ENCODE assay signal across 13 mouse cellular contexts in genomic region chr6:148395272-148395671, GRCm38 (mm10). TPM values are rescaled to one million over a fixed set of nuclear protein-coding genes. Genes with fewer than 3 reads are reported as not detected.
A peak's percentile ranks its signal among the peaks of the same experiment; 100 is the strongest.
DNase-seq lines count a peak whose midpoint lies in the region; ATAC-seq and TF ChIP-seq lines count a peak whose summit lies in the region.
"Had no signal": no experiment of that assay in that cellular context is flagged by ENCODE, and none has a peak within 500 bp of the region (broad histone marks: within the 10 kb centered on the region; RNA-seq: fewer than 3 reads in every experiment).

No protein-coding gene starts in this region.

- H3K9me3 ChIP-seq in CH12.LX (replicated peaks; ENCODE audit: low read length) (no peaks in the 10 kb centered on the region), MEL (replicated peaks; ENCODE audit: insufficient read depth, low read length) (no peaks in the 10 kb centered on the region)
- no peaks in the 10 kb centered on the region for H3K9me3 ChIP-seq in kidney, embryonic 14.5 days (ENCODE audit: control insufficient read depth, low read length)
- H3K9me3 ChIP-seq: G1E; limb, embryonic 12.5 days; lung, embryonic 15.5 days had no signal

- TF ChIP-seq RAD21 in CH12.LX (IDR thresholded peaks at IDR 0.05; ENCODE audit: low read depth, low read length) (peak; percentile 55), MEL (IDR thresholded peaks at IDR 0.05; ENCODE audit: low read depth, low read length) (peak; percentile 35)

- H3K9ac ChIP-seq in CH12.LX (ENCODE audit: insufficient read depth, low read depth), result no peak overlapping the region
- H3K9ac ChIP-seq in MEL (ENCODE audit: control insufficient read depth, low read depth, low read length, poor library complexity, severe bottlenecking), result no peak overlapping the region
- no peak overlapping the region for H3K9ac ChIP-seq in kidney, embryonic 14.5 days (ENCODE audit: low read depth, low read length)
- H3K9ac ChIP-seq: limb, embryonic 12.5 days; lung, embryonic 15.5 days had no signal

- in situ Hi-C loops in CH12.LX (cut with MboI; ENCODE audit: low pct_ligation_motif_present, low pct_unique_long_range_greater_than_20kb, low sequenced_read_pairs), result no loop called here

- no peaks in the 10 kb centered on the region for H3K36me3 ChIP-seq in CH12.LX (replicated peaks in 1 of 2; ENCODE audit: control insufficient read depth in 1 of 2, insufficient read depth in 1 of 2, low read length in 1 of 2)
- H3K36me3 ChIP-seq in MEL (ENCODE audit: control insufficient read depth in 1 of 2, insufficient read depth in 2 of 2, low read length in 2 of 2), result no peaks in the 10 kb centered on the region
- H3K36me3 ChIP-seq in kidney, embryonic 14.5 days (ENCODE audit: control insufficient read depth, insufficient read depth, low read length), result no peaks in the 10 kb centered on the region
- H3K36me3 ChIP-seq: G1E; limb, embryonic 12.5 days; lung, embryonic 15.5 days had no signal

- H3K4me2 ChIP-seq in CH12.LX (ENCODE audit: insufficient read depth, low read depth, poor library complexity, severe bottlenecking), result no peak overlapping the region
- no peak overlapping the region for H3K4me2 ChIP-seq in kidney, embryonic 14.5 days (replicated peaks; ENCODE audit: low read depth, low read length)
- H3K4me2 ChIP-seq: limb, embryonic 12.5 days; lung, embryonic 15.5 days; midbrain, embryonic 11.5 days had no signal

- no peak for ATAC-seq in kidney, embryonic 14.5 days (ENCODE audit: low FRiP score, low TSS enrichment)

- H3K27ac ChIP-seq in left cerebral cortex, adult 2 months, result no peak overlapping the region
- H3K27ac ChIP-seq in CH12.LX (ENCODE audit: insufficient read depth, low read depth) (no peak overlapping the region), MEL (ENCODE audit: control insufficient read depth, low read depth, low read length) (no peak overlapping the region)
- no peak overlapping the region for H3K27ac ChIP-seq in kidney, embryonic 14.5 days (ENCODE audit: low read depth, low read length)
- H3K27ac ChIP-seq: limb, embryonic 12.5 days; lung, embryonic 15.5 days had no signal

- dilution Hi-C loops in CH12.LX (cut with MboI; ENCODE audit: extremely low pct_ligation_motif_present, extremely low pct_unique_long_range_greater_than_20kb, low sequenced_read_pairs), result no loop called here

- TF ChIP-seq POLR2A in CH12.LX (IDR thresholded peaks at IDR 0.05; ENCODE audit: low read depth, low read length), result no peak
- TF ChIP-seq POLR2A in MEL (IDR thresholded peaks at IDR 0.05; ENCODE audit: control insufficient read depth in 1 of 2, insufficient read depth in 1 of 2, low read depth in 1 of 2, low read length in 2 of 2, poor library complexity in 1 of 2), result no peak

- H3K79me2 ChIP-seq in CH12.LX (replicated peaks; ENCODE audit: control insufficient read depth, extremely low read depth, insufficient read depth, poor library complexity, severe bottlenecking) (no peaks in the 10 kb centered on the region), MEL (ENCODE audit: control insufficient read depth, insufficient read depth, low read length, poor library complexity) (no peaks in the 10 kb centered on the region)

- DNase-seq in left cerebral cortex, adult 2 months (ENCODE audit: extremely low spot score in 1 of 2, low spot score in 2 of 2), result no peak
- DNase-seq in left cerebral cortex, postnatal 10 days (ENCODE audit: extremely low spot score in 1 of 2, low spot score in 2 of 2), result no peak
- DNase-seq in CH12.LX (ENCODE audit: extremely low read depth) (peak; percentile 29), MEL (ENCODE audit: low read depth, low spot score) (peak; percentile 18)
- DNase-seq in induced T-regulatory cell, adult 2 months (ENCODE audit: low read depth), result peak; percentile 16
- DNase-seq in urinary bladder, postnatal 10 days (ENCODE audit: low spot score), result no peak
- DNase-seq: cerebellum, adult 8-10 months; kidney, postnatal 25 days had no signal

- H3K27me3 ChIP-seq in CH12.LX (replicated peaks), result no peaks in the 10 kb centered on the region
- no peaks in the 10 kb centered on the region for H3K27me3 ChIP-seq in MEL (ENCODE audit: control insufficient read depth in 1 of 2, insufficient read depth in 2 of 2, low read length in 2 of 2)
- H3K27me3 ChIP-seq in kidney, embryonic 14.5 days (ENCODE audit: control insufficient read depth, insufficient read depth, low read length), result no peaks in the 10 kb centered on the region
- H3K27me3 ChIP-seq: limb, embryonic 12.5 days; lung, embryonic 15.5 days had no signal

- H3K4me1 ChIP-seq in CH12.LX (ENCODE audit: control insufficient read depth in 1 of 2, insufficient read depth in 2 of 2) (no peaks in the 10 kb centered on the region), MEL (ENCODE audit: control insufficient read depth in 1 of 2, insufficient read depth in 2 of 2, low read length in 2 of 2) (no peaks in the 10 kb centered on the region)
- H3K4me1 ChIP-seq in kidney, embryonic 14.5 days (ENCODE audit: control insufficient read depth, insufficient read depth, low read length), result no peaks in the 10 kb centered on the region; the same call in 1 of the 2 replicates

- intact Hi-C loops in left cerebral cortex, adult 2 months (cut with DNase I), result no loop called here
- intact Hi-C loops in left cerebral cortex, postnatal 10 days (cut with DNase I), result no loop called here

- 95% methylated on average over 3 of the region's 3 CpGs for WGBS in kidney, embryonic 14.5 days

- TF ChIP-seq CTCF in left cerebral cortex, adult 2 months (IDR thresholded peaks at IDR 0.05), result peak; percentile 34
- TF ChIP-seq CTCF in CH12.LX (conservative IDR thresholded peaks at IDR 0.05 in 1 of 2, IDR thresholded peaks at IDR 0.05 in 1 of 2; ENCODE audit: low read depth in 2 of 2, low read length in 2 of 2) (peak in 1 of 2 experiments; percentile 56; a peak in 2 of 4 replicates), MEL (IDR thresholded peaks at IDR 0.05 in 2 of 3, conservative IDR thresholded peaks at IDR 0.05 in 1 of 3; ENCODE audit: control insufficient read depth in 1 of 3, insufficient read depth in 1 of 3, low read depth in 2 of 3, low read length in 3 of 3, poor library complexity in 1 of 3, severe bottlenecking in 1 of 3) (peak in 2 of 3 experiments; percentile 16 to 33; a peak in 3 of 6 replicates)

- H3K4me3 ChIP-seq in left cerebral cortex, adult 2 months, result no peak overlapping the region
- H3K4me3 ChIP-seq in CH12.LX (replicated peaks in 1 of 3; ENCODE audit: low read depth in 2 of 3, low read length in 2 of 3, poor library complexity in 1 of 3) (no peak overlapping the region), MEL (ENCODE audit: control insufficient read depth in 1 of 2, insufficient read depth in 1 of 2, low read depth in 2 of 2, low read length in 2 of 2) (no peak overlapping the region)
- H3K4me3 ChIP-seq in kidney, embryonic 14.5 days (ENCODE audit: low read length), result no peak overlapping the region
- H3K4me3 ChIP-seq: limb, embryonic 12.5 days; lung, embryonic 15.5 days had no signal

- TF ChIP-seq EP300 in CH12.LX (IDR thresholded peaks at IDR 0.05; ENCODE audit: low read length) (no peak), MEL (IDR thresholded peaks at IDR 0.05; ENCODE audit: low read depth in 1 of 2, low read length in 2 of 2) (no peak)

TF ChIP-seq in CH12.LX, 34 proteins besides CTCF, POLR2A, EP300 and RAD21:
- TF ChIP-seq JUND (conservative IDR thresholded peaks at IDR 0.05; ENCODE audit: low read depth, low read length), result no peak
- peak; percentile 34 for TF ChIP-seq SMC3 (IDR thresholded peaks at IDR 0.05; ENCODE audit: low read depth, low read length)

TF ChIP-seq in MEL, 35 proteins besides CTCF, POLR2A, EP300 and RAD21:
- TF ChIP-seq SMC3 (IDR thresholded peaks at IDR 0.05; ENCODE audit: low read depth, low read length) (peak; percentile 38), MEF2A (IDR thresholded peaks at IDR 0.05; ENCODE audit: extremely low read depth, insufficient replicate concordance, low read depth, low read length, poor library complexity, severe bottlenecking) (no peak)

RNA-seq across cellular contexts. Expression of gene Tmtc1, which starts 48.9 kb away (rescaled TPM):
- total RNA-seq in left cerebral cortex, adult 2 months (2021), result 10 to 100 TPM; 58.7 to 60.1 TPM
- total RNA-seq in left cerebral cortex, postnatal 10 days (2021), result 10 to 100 TPM; 36.8 to 40.8 TPM
- total RNA-seq in CH12.LX (2012; rRNA removed), result 0.13 TPM in 1 of 2 replicates, not detected in the other
- 0.03 TPM in 2 replicates for total RNA-seq in CH12.LX (2014; rRNA removed)
- polyA plus RNA-seq in CH12.LX (2012; ENCODE audit: insufficient read length, low read depth), result 0.04 and 0.05 TPM in 2 replicates
- total RNA-seq in MEL (2012; rRNA removed), result not detected in 2 replicates
- under 1 TPM in 1 of 2 experiments, not detected in 1; 0.03 TPM for polyA plus RNA-seq in MEL (2012; ENCODE audit: insufficient read depth in 1 of 2, insufficient read length in 2 of 2, low read depth in 1 of 2, low replicate concordance in 2 of 2, missing spikeins in 1 of 2)
- polyA plus RNA-seq in kidney, embryonic 14.5 days (2014; fragmentation: Nextera tagmentation; extraction: Ambion mirVana), result 1.4 and 2.5 TPM in 2 replicates
- polyA plus RNA-seq: G1E had no signal

Comparison
In these comparisons a context has a peak if more than half of its experiments do, and no peak if none do; other contexts are left out.
1. DNase-seq: peak in CH12.LX (single experiment), MEL (single experiment) and induced T-regulatory cell, adult 2 months (single experiment); none in left cerebral cortex, adult 2 months (0 of 2), left cerebral cortex, postnatal 10 days (0 of 2) and urinary bladder, postnatal 10 days (single experiment).
2. RNA of gene Tmtc1, which starts 48.9 kb away (total RNA-seq): 58.7 to 60.1 TPM in left cerebral cortex, adult 2 months and 36.8 to 40.8 TPM in left cerebral cortex, postnatal 10 days; 0.03 to 0.13 TPM in CH12.LX and not detected in MEL; every median in the first group is over 10 times any median in the second.